Mouse (Mus musculus) liver, embryonic 13.5 days (tissue): ENCODE measurements around the gene Ung. TPM values are rescaled to one million over a fixed set of nuclear protein-coding genes. Genes with fewer than 3 reads are reported as not detected.

Source experiments
- ATAC-seq: fragments of 200-750 bp; cut with Nextera tagmentation; 2 replicates; pipeline ENCODE4 v1.8.0; 2017; ENCODE audit warnings: low read depth, mild to moderate bottlenecking, moderate number of reproducible peaks, moderate library complexity
- DNase-seq: peaks from one replicate; pipeline ENCODE4 v3.0.0; 2022
- H3K27ac ChIP-seq: fragments of 300-500 bp; sonication (generic); 2 replicates; pipeline ENCODE4 v1.5.1; 2015; ENCODE audit warnings: moderate library complexity, mild to moderate bottlenecking, inconsistent platforms
- H3K27me3 ChIP-seq: fragments of 300-500 bp; sonication (generic); 2 replicates; pipeline ENCODE4 v1.6.1; 2015; ENCODE audit warnings: mild to moderate bottlenecking, inconsistent platforms
- H3K36me3 ChIP-seq: fragments of 300-500 bp; sonication (generic); 2 replicates; pipeline ENCODE4 v1.6.1; 2015; ENCODE audit warnings: mild to moderate bottlenecking, inconsistent platforms
- H3K4me1 ChIP-seq: fragments of 300-500 bp; sonication (generic); replicated peaks from 2 replicates; pipeline ENCODE4 v1.6.1; 2015; ENCODE audit warnings: inconsistent platforms
- H3K4me2 ChIP-seq: fragments of 300-500 bp; sonication (generic); 2 replicates; pipeline ENCODE4 v1.6.1; 2015; ENCODE audit warnings: inconsistent platforms, mild to moderate bottlenecking, moderate library complexity
- H3K4me3 ChIP-seq: fragments of 300-500 bp; sonication (generic); replicated peaks from 2 replicates; pipeline ENCODE4 v1.5.1; 2015; ENCODE audit warnings: mild to moderate bottlenecking, inconsistent platforms
- H3K9ac ChIP-seq: fragments of 300-500 bp; sonication (generic); 2 replicates; pipeline ENCODE4 v1.6.1; 2015; ENCODE audit warnings: mild to moderate bottlenecking, inconsistent platforms
- H3K9me3 ChIP-seq: fragments of 300-500 bp; sonication (generic); replicated peaks from 2 replicates; pipeline ENCODE4 v1.6.1; 2016; ENCODE audit warnings: inconsistent platforms
- WGBS: fragments of 180-500 bp; shearing (Covaris S2); methylation state at CpG from one replicate; pipeline ENCODE4 v1.1.7; 2015; ENCODE audit not compliant: insufficient replicate concordance; 5-methylcytosine and 5-hydroxymethylcytosine counted together
- polyA plus RNA-seq: library from polyadenylated mRNA; unstranded; fragments of >200 nt; fragmentation: Nextera tagmentation; extraction: Ambion mirVana; gene quantifications from 2 replicates; pipeline ENCODE4 v1.2.1, GENCODE M21; 2015

Ung gene
- polyA plus RNA-seq, result 28.9 and 31.9 TPM in 2 replicates

DNA sequence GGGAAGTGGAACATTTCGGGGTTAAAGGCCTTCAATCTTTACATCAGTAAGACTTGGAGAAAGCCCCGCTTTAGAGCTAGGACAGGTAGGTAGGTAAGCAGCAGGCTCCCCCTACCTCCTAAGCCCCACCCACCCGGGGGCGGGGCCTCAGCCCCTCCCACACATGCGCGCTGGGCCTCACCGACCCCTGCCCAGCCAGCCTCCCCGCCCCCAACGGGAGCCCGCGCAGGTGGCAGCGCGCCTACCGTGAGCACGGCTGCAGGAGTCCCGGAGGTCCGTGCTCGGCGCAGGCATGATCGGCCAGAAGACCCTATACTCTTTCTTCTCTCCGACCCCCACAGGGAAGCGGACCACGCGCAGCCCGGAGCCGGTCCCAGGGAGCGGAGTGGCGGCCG lies at the start of gene Ung:
Ung (plus strand) TSS at position 176 of the 395 bp plus-strand sequence.
- H3K4me1 ChIP-seq, result peaks cover 79% of the 10 kb centered on the region

DNA sequence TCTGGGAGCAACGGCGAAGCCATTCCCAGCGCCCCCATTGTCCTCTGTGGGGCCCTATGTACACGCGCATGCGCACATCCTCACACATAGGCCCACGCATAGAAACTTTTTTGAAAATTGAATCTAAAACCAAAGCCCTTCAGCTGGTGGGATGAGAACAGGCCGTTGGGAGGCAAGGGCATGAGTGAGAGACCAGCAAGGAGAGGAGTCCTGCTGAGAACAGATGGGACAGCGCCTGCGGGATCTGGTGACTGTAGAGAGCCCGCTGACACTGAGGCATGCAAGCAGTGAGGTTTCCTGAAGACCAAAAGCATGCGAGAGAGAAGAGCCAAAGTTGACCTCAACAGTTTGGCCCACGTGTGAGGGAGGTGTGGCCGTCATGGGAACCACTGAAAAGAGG lies 44.7 kb upstream of the Ung start:
- WGBS, result 62% methylated on average over 14 of the region's 14 CpGs
- H3K27me3 ChIP-seq, result peaks cover 8% of the 10 kb centered on the region; the same call in 1 of the 2 replicates
- no peak overlapping the region for H3K27ac ChIP-seq
- H3K4me2 ChIP-seq, result no peak overlapping the region
- no peaks in the 10 kb centered on the region for H3K4me1 ChIP-seq
- no peaks in the 10 kb centered on the region for H3K9me3 ChIP-seq
- H3K9ac ChIP-seq, result no peak overlapping the region
- H3K36me3 ChIP-seq, result no peaks in the 10 kb centered on the region
- ATAC-seq (no peak), DNase-seq (no peak)
- no peak overlapping the region for H3K4me3 ChIP-seq

More for the DNA sequence above, at the start of gene Ung:
- peak; percentile 48 for DNase-seq
- WGBS, result 1% methylated on average over 26 of the region's 29 CpGs
- no peaks in the 10 kb centered on the region for H3K9me3 ChIP-seq
- H3K27me3 ChIP-seq, result no peaks in the 10 kb centered on the region
- H3K27ac ChIP-seq, result peak within 1 kb of the TSS; percentile 66
- peak within 1 kb of the TSS; percentile 80 for H3K4me3 ChIP-seq
- no peak for ATAC-seq
- peak within 1 kb of the TSS; percentile 99 for H3K4me2 ChIP-seq
- H3K36me3 ChIP-seq, result peaks cover 14% of the 10 kb centered on the region; the same call in 1 of the 2 replicates
- peak within 1 kb of the TSS; percentile 72 for H3K9ac ChIP-seq

- 49% methylated on average over 12 of the region's 12 CpGs for WGBS
Measured at GRCm38 (mm10) chr5:114087875-114088480, 42.2 kb upstream of the Ung start.

DNA sequence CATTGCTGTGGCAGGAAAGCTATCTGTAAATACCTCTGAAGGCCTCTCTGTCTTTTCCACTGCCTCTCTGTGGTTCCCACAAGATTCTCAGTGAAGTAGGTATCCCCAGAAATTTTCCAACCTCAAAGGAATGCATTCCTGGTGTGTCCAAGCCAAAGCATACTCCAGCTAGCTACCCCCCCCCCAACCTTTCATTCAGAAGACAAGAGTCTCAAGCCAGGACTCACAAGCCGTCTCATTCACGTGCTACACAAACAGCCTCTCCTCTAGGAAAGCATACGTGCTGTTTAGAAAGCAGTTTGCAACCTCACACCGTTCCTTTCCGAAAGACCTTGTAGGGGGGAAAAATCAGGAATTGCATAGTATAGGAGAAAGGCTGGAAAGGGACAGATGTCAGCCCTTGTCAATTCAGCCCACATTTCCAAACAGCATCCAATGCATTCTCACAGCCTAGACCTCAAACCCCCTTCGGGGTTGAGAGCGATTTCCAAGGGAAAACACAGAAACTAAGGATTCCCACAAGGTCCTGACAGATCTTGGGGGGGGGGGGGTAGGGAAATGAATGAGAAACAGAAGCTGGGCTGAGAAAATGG lies 39.7 kb upstream of the Ung start:
- Histone ChIP-seq H3K36me3 (no peaks in the 10 kb centered on the region), H3K4me1 (peaks cover 4% of the 10 kb centered on the region; the same call in 1 of the 2 replicates), H3K9ac (no peak overlapping the region), H3K4me3 (no peak overlapping the region), H3K27me3 (peaks cover 44% of the 10 kb centered on the region), H3K9me3 (no peaks in the 10 kb centered on the region), H3K4me2 (no peak overlapping the region), H3K27ac (no peak overlapping the region)
- DNase-seq (no peak), ATAC-seq (no peak)
- WGBS, result 24% methylated on average over 7 of the region's 7 CpGs

More at GRCm38 (mm10) chr5:114087875-114088480, 42.2 kb upstream of the Ung start:
- H3K4me2 ChIP-seq, result no peak overlapping the region
- no peaks in the 10 kb centered on the region for H3K9me3 ChIP-seq
- H3K4me1 ChIP-seq, result peaks cover 4% of the 10 kb centered on the region; the same call in 1 of the 2 replicates
- H3K27ac ChIP-seq, result no peak overlapping the region
- no peak overlapping the region for H3K4me3 ChIP-seq
- no peak for ATAC-seq
- H3K36me3 ChIP-seq, result no peaks in the 10 kb centered on the region
- DNase-seq, result no peak
- H3K9ac ChIP-seq, result no peak overlapping the region
- H3K27me3 ChIP-seq, result peaks cover 28% of the 10 kb centered on the region

DNA sequence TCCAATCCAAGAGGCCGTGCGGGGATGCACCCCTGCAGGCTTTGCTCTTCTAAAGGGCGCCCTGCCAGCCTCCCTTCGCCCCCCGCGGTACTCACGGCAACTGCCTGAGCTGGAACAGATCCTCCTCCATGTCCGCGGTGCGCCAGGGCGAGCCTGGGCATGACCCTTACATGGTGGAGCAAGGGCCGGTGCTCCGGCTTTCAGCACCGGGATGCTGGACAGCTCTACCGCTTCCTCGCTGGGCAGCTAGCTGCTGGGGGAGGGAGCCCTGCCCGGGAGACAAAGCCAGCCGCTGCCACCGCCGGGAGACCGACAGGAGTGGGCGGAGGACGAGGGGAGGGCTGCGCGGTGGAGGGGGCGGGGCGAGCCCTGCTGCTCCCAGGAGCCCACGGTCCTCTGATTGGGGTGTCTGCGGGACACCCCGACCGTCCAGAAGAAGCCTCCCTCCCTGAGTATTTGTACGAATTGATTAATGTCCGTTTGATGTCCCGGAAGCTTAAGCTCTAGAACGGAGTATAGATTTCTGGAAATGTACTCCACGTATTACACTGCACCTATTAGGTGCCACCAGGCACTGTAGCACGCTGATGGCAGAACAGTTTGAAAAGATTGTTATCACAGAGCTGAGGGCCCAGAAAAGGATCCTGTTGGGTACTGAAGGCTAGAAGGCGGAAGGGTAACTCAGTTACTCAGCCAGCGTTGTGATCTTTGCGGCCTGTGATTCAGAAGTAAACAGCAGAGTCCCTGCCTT lies 39.0 kb upstream of the Ung start, which contains the start of gene Svop:
Svop (minus strand) TSS at position 514 of the 751 bp plus-strand sequence.
- peaks cover 44% of the 10 kb centered on the region for H3K27me3 ChIP-seq
- no peak within 1 kb of the TSS for H3K4me3 ChIP-seq
- H3K9ac ChIP-seq, result no peak within 1 kb of the TSS
- H3K4me2 ChIP-seq, result peak within 1 kb of the TSS; percentile 38
- no peak within 1 kb of the TSS for H3K27ac ChIP-seq
- DNase-seq (peak; percentile 44), ATAC-seq (no peak)
- no peaks in the 10 kb centered on the region for H3K9me3 ChIP-seq
- WGBS, result 4% methylated on average over 40 of the region's 40 CpGs
- H3K36me3 ChIP-seq, result no peaks in the 10 kb centered on the region
- peaks cover 4% of the 10 kb centered on the region; the same call in 1 of the 2 replicates for H3K4me1 ChIP-seq

- H3K4me3 ChIP-seq, result peak overlapping the region; percentile 71
- peaks cover 12% of the 10 kb centered on the region; the same call in 1 of the 2 replicates for H3K36me3 ChIP-seq
- H3K4me2 ChIP-seq, result peak overlapping the region; percentile 80
- peaks cover 21% of the 10 kb centered on the region for H3K4me1 ChIP-seq
- peak overlapping the region; percentile 40 for H3K27ac ChIP-seq
- H3K9ac ChIP-seq, result peak overlapping the region; percentile 87
- DNase-seq (peak; percentile 61), ATAC-seq (peak; percentile 80)
- WGBS, result 10% methylated on average over 35 of the region's 37 CpGs
- no peaks in the 10 kb centered on the region for H3K9me3 ChIP-seq
- 0 out of 2 replicates have a peak, but pooled peaks cover 9% of the 10 kb centered on the region for H3K27me3 ChIP-seq
Measured at GRCm38 (mm10) chr5:114099709-114100389, 30.3 kb upstream of the Ung start.

- peak overlapping the region; percentile 87 for H3K9ac ChIP-seq
- H3K4me1 ChIP-seq, result peaks cover 21% of the 10 kb centered on the region
- H3K4me2 ChIP-seq, result peak overlapping the region; percentile 80
- 2% methylated on average over 64 of the region's 64 CpGs for whole genome bisulfite sequencing
- H3K4me3 ChIP-seq, result peak overlapping the region; percentile 71
- DNase-seq (no peak), ATAC-seq (peak; percentile 59)
- no peaks in the 10 kb centered on the region for H3K9me3 ChIP-seq
- peak overlapping the region; percentile 40 for H3K27ac ChIP-seq
- 0 out of 2 replicates have a peak, but pooled peaks cover 9% of the 10 kb centered on the region for H3K27me3 ChIP-seq
- H3K36me3 ChIP-seq, result peaks cover 14% of the 10 kb centered on the region
Measured at GRCm38 (mm10) chr5:114100390-114101099, 29.6 kb upstream of the Ung start.

- no peak for ATAC-seq
- no peak overlapping the region for H3K27ac ChIP-seq
Measured at GRCm38 (mm10) chr5:114101873-114102272, 28.3 kb upstream of the Ung start.

GRCm38 (mm10) chr5:114102807-114103206 lies 27.4 kb upstream of the Ung start:
- no peak overlapping the region for H3K4me2 ChIP-seq
- DNase-seq (no peak), ATAC-seq (no peak)
- H3K4me1 ChIP-seq, result peaks cover 21% of the 10 kb centered on the region
- no peak overlapping the region for H3K4me3 ChIP-seq
- WGBS, result 34% methylated on average over 1 of the region's 1 CpGs
- 0 out of 2 replicates have a peak, but pooled peaks cover 7% of the 10 kb centered on the region for H3K27me3 ChIP-seq
- no peak overlapping the region for H3K9ac ChIP-seq
- H3K36me3 ChIP-seq, result peaks cover 31% of the 10 kb centered on the region
- no peaks in the 10 kb centered on the region for H3K9me3 ChIP-seq
- no peak overlapping the region for H3K27ac ChIP-seq

More at GRCm38 (mm10) chr5:114101873-114102272, 28.3 kb upstream of the Ung start:
- H3K27me3 ChIP-seq, result 0 out of 2 replicates have a peak, but pooled peaks cover 9% of the 10 kb centered on the region
- H3K4me2 ChIP-seq, result no peak overlapping the region
- peaks cover 21% of the 10 kb centered on the region for H3K4me1 ChIP-seq
- H3K9ac ChIP-seq, result no peak overlapping the region
- 77% methylated on average over 4 of the region's 4 CpGs for WGBS
- peaks cover 28% of the 10 kb centered on the region for H3K36me3 ChIP-seq
- H3K9me3 ChIP-seq, result no peaks in the 10 kb centered on the region
- no peak for DNase-seq
- no peak overlapping the region for H3K4me3 ChIP-seq

DNA sequence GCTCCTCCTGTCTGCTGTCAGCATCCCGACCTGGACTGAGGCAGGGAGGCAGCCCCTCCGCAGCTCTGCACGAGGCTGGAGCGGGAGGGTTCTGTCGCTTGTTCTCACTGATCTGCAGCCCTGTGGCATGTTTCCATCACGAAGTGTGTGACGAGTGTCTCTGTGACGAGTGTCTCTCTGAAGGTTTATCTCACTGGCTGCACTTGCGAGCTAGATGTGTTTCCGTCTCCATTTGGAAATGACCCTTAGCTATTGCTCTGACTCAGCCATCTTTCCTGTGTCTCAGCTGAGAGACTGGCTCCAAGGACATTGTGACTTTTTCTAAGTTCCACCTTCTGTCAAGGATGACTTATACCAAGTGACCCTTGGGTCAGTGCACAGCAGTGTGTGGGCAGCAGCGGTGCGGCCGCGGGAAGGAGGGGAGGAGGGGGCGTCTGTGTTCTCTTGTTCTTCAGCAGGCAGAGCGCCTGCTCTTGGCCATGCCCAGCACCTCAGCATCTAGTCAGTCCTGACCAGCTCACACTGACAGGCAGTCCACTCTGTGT lies 23.7 kb upstream of the Ung start:
- DNase-seq (no peak), ATAC-seq (no peak)
- no peak overlapping the region for H3K4me3 ChIP-seq
- H3K9ac ChIP-seq, result no peak overlapping the region
- H3K27me3 ChIP-seq, result no peaks in the 10 kb centered on the region
- H3K4me2 ChIP-seq, result no peak overlapping the region
- peaks cover 67% of the 10 kb centered on the region for H3K36me3 ChIP-seq
- H3K4me1 ChIP-seq, result 0 out of 2 replicates have a peak, but pooled peaks cover 2% of the 10 kb centered on the region
- no peaks in the 10 kb centered on the region for H3K9me3 ChIP-seq
- no peak overlapping the region for H3K27ac ChIP-seq
- WGBS, result 80% methylated on average over 16 of the region's 16 CpGs
